Mouse (Mus musculus) thymus, adult 2 months (tissue): ENCODE data around the gene Otx2.

Experiments
- CTCF ChIP-seq: fragments of 200-500 bp; IDR thresholded peaks from 2 replicates; pipeline ENCODE4 v1.5.1; 2012; ENCODE audit warnings: mild to moderate bottlenecking, control low read depth, low read length, moderate library complexity, borderline replicate concordance; ENCODE audit not compliant: control insufficient read depth, poor library complexity, insufficient read depth; ENCODE audit errors: extremely low read depth
- POLR2A ChIP-seq: fragments of 200-500 bp; IDR thresholded peaks from 2 replicates; pipeline ENCODE4 v1.6.1; 2012; ENCODE audit warnings: mild to moderate bottlenecking, low read length, control low read depth, moderate library complexity; ENCODE audit not compliant: control insufficient read depth, poor library complexity, insufficient read depth; ENCODE audit errors: extremely low read depth

- TF ChIP-seq CTCF (no peak), POLR2A (no peak)
Measured at GRCm38 (mm10) chr14:48679590-48679989, 6.0 kb upstream of the Otx2 start.
